ENCODE assay signal across 17 mouse cellular contexts in the genomic region with DNA sequence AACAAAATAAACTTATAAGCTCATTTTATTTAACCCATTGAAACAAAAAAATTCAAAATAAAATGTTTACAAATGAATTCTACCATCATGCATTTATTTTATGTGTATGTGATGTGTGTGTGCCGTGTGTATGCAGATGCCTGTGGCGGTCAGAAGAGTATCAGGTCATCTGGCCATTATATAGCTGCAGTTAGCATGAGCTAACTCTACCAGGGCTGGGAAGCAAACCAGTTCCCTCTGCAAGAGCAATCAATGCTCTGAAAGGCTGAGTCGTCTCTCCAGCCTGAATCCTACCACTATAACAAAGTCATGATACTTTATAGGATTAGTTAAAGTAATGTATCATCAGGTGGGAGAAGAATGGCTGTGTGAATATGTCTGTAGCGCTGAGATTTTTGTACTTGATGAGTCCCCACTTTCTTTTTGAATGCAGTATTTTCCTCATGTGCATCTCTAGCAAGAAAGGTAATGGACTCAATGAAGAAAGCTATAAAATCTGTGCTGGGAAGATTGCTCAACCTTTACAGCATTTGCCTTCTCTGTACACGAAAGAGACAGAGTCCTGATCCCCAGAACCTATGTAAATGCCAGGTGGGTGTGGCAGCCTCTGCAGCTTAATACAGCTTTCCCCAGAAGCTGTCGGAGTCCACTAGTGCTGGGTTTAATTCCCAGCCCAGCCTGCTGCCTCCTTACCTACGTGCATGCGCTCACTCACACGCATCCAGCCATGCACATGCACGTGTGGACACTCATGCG.
"Had no signal": no experiment of that assay in that cellular context is flagged by ENCODE, and none has a peak within 500 bp of the region (broad histone marks: within the 10 kb centered on the region; RNA-seq: fewer than 3 reads in every experiment).

No protein-coding gene starts in this region.

- ATAC-seq: liver, postnatal 0 days; lung, postnatal 0 days had no signal

- DNase-seq: liver, postnatal 0 days; lung, adult 2 months; lung, postnatal 14 days; lung, postnatal 36 days; midbrain, embryonic 14.5 days; right cerebral cortex, postnatal 14 days; spleen, adult 18-20 months; thymus, adult 18-20 months; thymus, postnatal 14 days; thymus, postnatal 4 days had no signal

- H3K27me3 ChIP-seq: liver, embryonic 15.5 days; lung, embryonic 15.5 days; megakaryocyte, embryonic 14.5 days; midbrain, embryonic 12.5 days; neural tube, embryonic 12.5 days had no signal

- H3K9ac ChIP-seq: liver, embryonic 15.5 days; liver, postnatal 0 days; lung, embryonic 15.5 days; midbrain, embryonic 12.5 days; neural tube, embryonic 12.5 days had no signal

- H3K4me1 ChIP-seq: liver, embryonic 15.5 days; lung, embryonic 15.5 days; midbrain, embryonic 12.5 days; neural tube, embryonic 12.5 days had no signal

- H3K4me3 ChIP-seq: liver, embryonic 15.5 days; lung, embryonic 15.5 days; megakaryocyte, embryonic 14.5 days; midbrain, embryonic 12.5 days; neural tube, embryonic 12.5 days had no signal

- H3K4me2 ChIP-seq: liver, embryonic 15.5 days; lung, embryonic 15.5 days; midbrain, embryonic 12.5 days; neural tube, embryonic 12.5 days had no signal

- H3K9me3 ChIP-seq: liver, embryonic 15.5 days; lung, embryonic 15.5 days; megakaryocyte, embryonic 14.5 days; midbrain, embryonic 12.5 days; neural tube, embryonic 12.5 days had no signal

- H3K27ac ChIP-seq: liver, embryonic 15.5 days; lung, embryonic 15.5 days; macrophage; midbrain, embryonic 12.5 days; neural tube, embryonic 12.5 days had no signal
